Mouse (Mus musculus) left cerebral cortex, postnatal 4 days (tissue): ENCODE results near the gene Ins2. TPM values are rescaled to one million over a fixed set of nuclear protein-coding genes. Genes with fewer than 3 reads are reported as not detected.

Source experiments
- DNase-seq: peaks from one replicate; pipeline ENCODE4 v3.0.0-alpha.2; 2022
- intact Hi-C: fragments of 180-260 bp; cut with DNase I; formaldehyde crosslinking; loops from one replicate; pipeline ENCODE4 v1.15.1; 2025
- total RNA-seq, 2 experiments: library from RNA; stranded (reverse); gene quantifications; 2 replicates each; pipeline ENCODE4 v1.2.3; 2021

Gene Ins2
- total RNA-seq, 2 experiments from 2014 or later = not detected

DNA sequence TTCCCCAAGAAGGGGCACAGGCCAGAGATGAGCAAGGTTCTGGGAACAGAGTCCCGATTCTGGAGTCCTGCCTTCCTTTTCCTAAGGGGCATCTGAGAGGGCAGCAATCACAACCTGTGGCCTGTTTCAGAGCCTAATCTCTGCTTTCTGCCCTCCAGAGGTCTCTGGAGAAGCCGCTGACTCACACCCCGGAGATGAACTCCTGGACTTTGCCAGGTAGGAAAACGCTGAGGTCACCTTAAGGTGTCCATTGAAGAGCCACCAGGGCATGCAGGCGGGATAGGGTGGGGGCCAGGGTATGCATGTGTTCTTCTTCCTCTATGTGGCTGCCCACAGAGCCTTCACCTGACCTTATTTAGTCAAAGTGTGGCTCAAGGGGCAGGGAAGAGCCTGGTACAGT lies 77.8 kb downstream of the Ins2 start:
- no peak for DNase-seq
- intact Hi-C loops = no loop called here

DNA sequence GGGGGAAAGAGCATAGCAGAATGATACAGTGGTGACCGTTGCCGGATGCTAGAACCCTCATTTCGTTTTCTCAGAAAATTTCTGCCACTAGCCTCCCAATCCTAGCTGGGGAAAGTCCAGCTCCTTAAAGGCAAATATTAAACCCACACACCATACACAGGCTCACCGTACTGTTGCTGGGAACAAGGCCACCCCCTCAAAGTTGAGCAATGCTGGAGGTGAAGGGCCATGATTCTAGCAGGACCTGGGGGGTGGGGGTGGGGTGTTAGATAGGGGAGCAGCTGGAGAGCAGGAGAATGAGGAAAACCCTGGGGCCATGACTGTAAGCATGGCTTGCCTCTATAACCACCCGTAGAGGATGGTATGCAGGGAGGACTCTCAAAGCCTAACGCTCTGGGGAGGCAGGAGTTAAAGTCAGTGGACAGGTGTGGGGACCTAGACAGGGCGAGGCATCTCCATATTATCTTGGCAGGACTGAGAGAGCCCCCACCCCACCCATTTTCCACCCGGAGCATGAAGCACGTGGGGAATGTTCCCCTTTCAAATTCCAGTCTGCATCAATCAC lies 78.6 kb downstream of the Ins2 start:
- DNase-seq = no peak
- intact Hi-C loops = no loop called here

DNA sequence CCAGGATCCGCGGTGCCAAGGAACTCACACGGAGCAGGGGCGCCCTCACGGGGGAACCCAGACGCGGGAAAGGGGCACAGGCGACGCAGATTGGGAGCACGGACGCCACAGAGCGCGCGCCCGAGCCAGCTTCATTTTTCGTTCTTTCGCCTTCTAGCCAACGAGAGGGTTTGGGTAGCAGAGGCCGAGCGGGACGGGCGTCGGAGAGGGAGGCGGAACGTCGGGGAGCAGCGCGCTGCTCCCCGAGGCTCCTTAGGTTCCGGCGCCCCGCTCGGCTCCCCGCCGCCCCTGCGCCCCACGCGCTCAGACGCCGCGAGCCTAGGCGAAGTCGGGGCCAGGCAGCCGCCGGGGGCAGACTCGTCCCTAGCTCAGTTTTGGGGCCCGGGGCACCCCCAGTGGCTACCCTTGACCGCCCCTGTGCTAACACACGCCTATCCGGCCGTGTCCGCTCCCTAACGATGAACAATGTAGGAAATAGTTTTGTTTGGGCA lies 79.2 kb downstream of the Ins2 start:
- DNase-seq = no peak
- intact Hi-C loops = no loop called here

DNA sequence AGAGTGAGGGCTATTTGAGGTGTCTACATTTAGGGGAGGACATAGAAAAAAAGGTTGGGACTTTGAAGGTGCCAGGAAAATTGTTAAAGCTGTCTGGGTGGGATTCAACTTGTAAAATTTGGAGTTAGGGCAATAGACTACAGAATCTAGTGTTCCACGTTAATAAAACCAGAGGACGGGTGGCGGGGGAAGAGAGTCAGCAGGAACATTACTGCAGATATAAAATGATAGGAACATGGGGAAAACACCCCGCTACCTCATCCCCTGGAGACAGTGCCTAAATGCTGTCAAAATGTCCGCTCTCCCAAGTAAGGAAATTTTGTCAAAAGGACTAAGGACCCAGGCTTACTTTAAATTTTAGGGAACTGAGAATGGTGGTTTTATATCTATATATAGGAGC lies 80.0 kb downstream of the Ins2 start:
- intact Hi-C loops = no loop called here
- DNase-seq = no peak

DNA sequence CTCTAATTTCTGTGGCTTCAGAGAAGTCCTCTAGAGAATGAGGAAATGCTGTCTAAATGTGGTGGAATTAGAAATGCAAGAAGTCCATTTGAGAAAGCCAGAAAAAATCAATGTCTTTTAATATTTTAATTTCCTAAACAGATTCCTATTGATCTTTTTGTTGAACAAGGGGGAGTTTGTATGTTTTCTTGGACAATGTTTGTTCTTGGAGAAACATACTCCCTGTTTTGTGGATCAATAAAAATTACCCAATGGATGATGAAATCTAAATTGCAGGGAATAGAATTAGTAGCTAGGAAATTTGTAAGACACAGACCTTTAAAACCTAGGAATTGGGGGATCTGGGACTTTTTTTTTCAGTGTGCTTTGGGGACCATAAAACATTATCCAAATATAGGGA lies 81.4 kb downstream of the Ins2 start:
- intact Hi-C loops = no loop called here
- no peak for DNase-seq

DNA sequence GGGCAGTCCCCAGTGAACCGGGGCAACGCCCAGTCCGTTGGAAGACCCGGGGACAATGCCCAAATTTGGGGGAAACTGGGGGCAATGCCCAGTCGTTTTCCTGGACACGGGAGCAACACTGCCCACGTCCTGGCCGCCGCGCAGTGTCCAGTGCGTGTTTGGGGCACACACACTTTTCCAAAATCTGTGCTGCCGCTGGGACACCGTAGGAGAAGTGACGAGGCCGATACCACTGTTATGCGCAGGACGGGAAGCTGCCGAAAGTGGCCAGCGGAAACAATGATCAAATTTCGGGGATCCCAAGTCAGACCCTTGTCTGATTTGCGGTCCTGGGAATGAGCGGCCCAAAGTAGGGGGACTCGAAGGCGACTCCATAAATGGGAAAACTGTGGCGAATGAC lies 82.1 kb downstream of the Ins2 start:
- no peak for DNase-seq
- intact Hi-C loops = no loop called here

DNA sequence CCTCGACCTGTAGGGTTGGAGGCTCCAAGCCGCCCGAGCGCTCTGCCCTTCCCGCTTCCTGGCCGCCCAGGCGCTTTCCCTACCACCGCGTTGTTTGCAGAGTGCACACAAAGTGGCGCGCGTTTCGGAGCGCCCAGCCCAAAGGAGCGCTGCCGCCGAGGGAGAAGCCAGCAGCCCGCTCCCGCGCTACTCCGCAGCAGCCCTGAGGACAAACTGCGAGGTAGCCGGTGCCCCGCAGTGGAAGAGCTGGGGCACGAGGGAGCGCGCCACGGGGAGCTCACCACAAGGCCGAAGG lies 82.6 kb downstream of the Ins2 start:
- intact Hi-C loops = no loop called here

DNA sequence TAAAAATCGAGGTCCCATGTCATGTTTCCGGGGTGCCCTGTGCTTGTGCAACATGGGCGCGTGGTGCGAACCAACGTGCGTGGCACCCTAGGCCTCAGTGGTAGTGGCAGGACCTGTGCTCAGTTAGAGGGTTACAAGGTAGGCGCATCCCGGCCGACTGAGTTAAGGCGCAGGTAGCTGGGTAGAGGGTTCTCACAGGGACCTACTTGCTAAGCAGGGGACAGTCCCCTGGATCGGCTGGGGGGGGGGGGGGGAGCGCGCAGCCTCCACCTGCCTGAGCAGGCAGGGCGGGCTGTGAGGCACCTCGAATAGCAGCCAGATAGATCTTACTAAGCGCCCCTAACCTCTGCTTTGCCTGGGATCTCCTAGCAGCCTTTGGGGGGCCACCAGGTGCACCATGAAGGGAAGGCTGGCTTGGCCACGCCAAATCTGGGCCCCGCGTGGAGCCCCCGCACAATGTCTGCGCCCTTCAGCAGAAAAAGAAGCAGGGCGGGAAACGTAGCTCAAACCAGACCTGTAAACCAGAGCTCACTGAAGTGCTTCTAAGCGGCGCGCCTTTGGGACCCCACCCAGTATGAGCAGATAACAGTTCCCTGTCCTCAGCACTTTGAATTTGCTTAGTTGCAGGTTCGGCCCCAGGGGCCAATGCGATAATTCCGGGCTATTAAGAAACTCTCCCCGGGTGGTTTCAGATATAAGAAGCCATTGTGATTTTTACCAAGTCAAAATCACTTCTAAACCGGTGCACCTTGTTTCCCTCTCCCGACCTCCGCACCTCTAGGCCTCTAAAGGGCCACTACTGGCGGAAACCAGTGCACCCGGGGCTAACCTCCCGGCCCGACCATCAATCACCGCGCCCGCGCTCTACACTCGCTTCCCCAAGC lies 83.2 kb downstream of the Ins2 start:
- intact Hi-C loops = no loop called here
- no peak for DNase-seq

More for the DNA sequence above, 82.6 kb downstream of the Ins2 start:
- no peak for DNase-seq

DNA sequence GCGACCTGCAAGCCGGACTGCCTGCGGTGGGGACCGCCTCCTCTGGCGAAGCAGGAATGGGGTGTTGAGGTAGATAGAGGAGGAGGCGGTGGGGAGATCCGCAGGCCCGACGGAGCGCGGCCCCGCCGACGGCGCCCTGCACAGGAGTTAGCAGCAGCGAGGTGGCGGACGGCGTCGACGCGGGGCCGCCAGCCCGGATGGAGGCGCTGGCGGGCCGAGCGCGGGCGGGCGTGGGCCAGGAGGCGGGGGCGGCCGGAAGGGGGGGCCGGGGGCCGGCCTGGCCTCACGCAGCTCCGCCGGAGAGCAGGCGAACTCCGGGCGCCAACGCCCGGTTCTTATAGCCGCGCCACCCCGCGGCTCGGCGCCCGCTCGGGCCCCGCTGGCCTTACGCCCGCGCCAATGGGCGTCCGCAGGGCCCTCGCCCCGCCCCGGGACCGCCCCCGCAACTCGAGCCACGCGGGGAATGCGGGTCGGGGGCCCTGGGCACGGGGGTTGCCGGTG lies 84.0 kb downstream of the Ins2 start:
- intact Hi-C loops = no loop called here
- no peak for DNase-seq

DNA sequence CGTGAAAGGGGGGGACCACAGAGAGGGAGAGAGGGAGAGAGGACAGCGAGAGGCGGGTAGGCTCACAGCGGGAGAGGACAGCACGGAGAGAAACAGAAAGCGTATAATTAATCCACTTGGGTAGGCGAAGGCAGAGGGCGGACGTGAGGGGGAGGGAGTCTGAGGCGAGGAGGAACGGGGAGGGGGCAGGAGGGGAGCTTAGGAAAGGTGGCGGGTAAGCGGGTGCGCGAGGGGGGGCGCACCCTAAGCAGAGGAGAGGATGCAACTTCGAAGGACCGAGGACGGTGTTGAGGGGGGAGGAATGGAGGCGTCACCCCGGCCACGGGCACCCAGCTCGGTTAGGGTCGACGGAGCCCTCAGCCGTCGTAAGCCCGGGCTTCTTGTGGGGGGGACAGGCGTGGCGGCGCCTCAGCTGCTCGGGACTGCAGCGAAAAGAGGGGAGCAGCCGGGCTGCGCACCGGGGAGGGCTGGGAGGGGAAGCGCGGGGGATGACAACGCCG lies 84.5 kb downstream of the Ins2 start:
- intact Hi-C loops = no loop called here
- no peak for DNase-seq

DNA sequence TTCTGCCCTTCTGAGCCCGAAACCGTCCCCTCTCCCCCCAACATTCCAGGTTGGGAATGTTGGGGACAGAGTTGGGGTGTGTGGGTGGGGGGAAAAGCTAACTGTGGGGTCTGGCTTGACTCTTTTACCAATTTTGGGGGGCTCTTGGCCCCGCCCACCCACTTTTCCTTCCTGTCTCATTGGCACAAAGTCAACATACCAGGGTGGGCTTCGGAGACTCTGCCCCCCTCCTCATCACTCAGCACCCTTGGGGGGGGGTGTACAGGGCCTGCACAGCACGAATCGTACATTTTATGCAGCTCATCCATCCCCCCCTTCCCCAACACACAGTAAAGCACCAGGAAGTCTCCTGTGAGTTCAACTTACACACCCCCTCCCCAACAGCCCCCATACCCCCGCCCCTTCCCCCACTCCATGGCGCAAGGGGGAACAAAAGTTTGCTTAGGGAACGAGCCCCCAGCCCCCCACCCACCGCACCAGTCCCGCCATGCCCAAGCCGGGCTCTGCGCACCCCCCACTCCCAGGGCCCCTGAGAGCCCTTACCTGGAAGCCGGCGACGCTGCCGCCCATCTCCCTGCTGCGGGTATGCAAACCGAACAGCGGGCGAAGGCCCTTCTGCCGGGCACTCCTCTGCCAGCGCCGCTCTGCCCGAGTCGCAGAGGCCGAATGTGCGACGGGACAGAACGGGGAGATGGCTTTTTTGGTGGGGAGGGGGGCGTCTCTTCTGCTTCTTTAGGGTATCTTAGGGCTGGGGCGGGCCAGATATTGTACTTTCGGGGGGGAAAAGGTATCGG lies 85.2 kb downstream of the Ins2 start:
- intact Hi-C loops = no loop called here
- no peak for DNase-seq

DNA sequence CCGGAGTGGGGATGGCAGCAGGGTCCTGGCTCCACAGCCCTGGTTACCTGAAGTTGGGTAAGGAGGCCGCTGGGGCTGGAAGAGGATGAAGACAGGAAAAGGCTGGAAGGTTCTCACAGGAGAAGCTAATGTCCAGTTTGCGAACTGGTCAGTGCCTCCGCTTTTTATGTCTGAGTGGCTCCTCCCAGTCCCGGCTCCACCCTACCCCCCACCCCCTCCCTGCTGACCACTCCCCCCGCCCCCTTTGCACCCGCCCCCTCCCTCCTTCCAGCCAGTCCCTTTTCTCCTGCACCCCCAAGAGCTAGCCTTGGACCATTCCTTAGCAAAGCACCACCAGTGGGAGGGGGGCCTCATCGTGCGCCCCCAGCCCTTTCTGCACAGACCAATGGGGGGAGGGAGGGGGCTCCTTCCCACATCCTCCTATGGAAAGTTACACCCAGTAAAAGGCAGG lies 85.8 kb downstream of the Ins2 start:
- DNase-seq = no peak
- intact Hi-C loops = no loop called here

DNA sequence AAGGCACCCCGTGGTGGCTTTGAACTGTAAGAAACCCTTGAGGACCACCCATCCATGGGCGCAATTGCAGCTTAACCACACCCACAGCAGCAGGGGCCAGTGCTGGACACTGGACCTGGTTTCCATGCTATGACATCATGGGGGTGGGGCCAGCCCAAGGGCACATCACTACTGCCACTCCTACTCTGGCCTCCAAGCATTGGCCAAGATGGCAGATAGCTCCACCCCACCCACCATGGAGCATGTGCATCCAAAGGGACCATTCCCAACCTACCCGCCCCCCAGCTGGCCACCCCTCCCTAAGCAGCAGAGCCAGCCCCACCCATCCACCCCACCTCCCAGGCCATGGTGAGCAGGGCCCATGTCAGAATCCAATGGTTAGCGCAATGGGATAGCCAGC lies 87.1 kb downstream of the Ins2 start:
- DNase-seq = no peak
- intact Hi-C loops = no loop called here

DNA sequence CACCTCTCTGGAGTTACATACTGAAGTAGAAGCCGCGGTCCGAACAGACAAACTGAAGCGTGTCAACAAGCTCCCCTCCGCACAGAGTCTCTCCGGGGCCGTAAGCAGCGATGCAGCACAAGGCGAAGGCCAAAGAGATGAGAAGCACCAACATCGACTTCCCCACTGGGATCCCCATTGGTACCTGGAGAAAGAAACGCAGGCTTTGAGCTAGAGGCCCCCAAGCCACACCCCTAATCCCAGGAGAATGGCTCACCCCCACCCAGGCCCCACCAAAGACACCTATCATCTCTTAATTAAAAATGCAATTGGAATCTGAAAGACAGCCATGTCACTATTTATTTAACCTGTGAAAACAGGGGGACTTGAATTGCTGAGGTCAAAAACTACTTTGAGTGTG lies 87.5 kb downstream of the Ins2 start:
- intact Hi-C loops = no loop called here
- DNase-seq = no peak

DNA sequence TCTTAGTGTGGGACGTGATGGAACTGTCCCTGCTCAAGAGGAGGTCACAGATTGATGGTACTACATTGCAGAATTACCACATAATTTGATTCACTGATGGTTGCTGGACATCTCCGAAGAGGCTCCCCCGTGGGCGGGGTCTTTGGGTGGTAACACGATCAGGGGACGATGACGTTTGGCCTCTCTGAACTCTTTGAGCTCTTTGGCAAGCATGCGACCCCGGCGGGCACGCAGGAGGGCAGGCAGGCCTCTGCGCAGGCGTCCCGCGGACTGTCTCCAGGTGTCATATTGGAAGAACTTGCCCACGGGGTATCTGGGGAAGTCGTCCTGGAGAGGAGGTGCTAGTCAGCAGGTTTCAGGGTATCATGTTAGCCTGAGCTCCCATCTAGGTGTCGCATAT lies 89.5 kb downstream of the Ins2 start:
- DNase-seq = no peak
- intact Hi-C loops = no loop called here

DNA sequence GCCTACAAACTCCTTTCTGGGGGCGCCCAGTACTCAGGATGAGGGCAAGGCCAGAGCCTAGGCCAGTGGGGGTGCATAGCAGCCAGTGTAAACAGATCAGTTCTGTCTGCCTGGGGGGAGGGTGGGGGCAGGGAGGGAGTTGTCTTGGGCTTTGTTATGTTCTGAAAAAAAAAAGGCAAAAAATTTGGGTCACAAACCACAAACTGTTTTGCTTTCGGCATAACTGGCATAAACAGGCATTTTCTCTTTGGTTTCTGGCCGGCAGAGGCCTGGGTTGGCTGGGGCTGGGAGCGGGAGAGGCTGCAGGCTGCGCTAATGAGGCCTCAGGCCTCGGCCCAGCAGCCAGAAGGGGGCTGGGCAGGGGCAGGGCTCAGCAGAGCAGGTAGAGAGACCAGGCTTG lies 96.5 kb downstream of the Ins2 start:
- intact Hi-C loops = no loop called here

DNA sequence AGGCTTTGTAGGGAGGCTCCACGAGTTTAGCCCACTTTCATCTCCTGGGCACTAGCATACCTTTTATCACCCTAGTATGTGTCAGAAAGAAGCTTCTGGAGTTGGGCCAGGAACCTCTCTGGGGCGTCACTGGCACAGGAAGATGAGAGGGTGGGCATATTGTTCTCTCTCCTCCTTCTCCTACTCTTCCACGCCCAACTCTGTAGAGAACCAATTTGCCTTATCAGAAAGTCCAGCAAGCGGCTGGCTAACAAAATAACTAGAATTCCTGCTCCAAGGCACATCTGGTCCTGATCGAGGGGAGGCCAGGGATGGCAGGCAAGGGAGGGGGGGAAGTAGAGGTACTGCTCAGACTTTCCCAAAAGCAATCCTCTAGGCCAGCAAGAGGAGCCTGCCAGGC lies 98.1 kb downstream of the Ins2 start:
- no peak for DNase-seq
- intact Hi-C loops = no loop called here

More for the DNA sequence above, 96.5 kb downstream of the Ins2 start:
- DNase-seq = no peak

DNA sequence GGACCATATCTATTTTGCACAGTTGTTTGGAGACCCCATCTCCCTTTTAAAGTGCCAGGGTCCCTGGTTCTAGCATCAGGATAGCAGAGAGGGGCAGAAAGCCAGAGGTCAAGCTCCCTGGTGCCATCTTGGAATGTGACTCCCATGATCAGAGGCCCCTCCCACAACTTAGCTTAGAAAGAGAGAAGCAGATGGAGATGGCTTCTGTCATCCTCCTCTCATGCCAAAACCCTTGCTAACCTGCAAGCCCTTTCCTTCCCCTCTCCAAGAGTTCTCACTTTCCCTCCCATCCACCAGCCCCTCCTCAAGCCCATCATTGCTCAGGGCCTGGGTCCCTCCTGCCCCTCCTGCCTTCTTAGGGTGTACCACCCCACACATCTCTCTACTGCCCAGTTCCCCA lies 107.0 kb downstream of the Ins2 start:
- intact Hi-C loops = no loop called here
- DNase-seq = no peak

DNA sequence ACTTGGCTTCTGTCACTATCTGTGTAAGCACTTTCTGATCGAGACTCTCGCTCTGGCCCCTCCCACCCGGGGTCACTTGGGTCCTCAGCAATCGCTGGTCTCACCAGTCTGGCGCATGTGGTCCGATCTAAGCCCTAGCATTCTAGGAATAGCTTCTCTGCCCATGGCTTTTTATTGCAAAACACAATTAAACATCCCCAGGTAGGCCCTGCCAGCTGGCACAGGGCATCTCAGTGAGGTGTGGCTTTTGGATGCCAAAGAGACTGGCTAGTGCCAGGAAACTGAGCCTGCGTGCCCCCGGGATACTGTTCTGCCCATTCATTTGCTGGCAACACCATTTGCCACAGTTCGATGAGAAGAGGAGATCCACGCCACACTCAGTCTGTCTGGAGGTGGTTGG lies 112.5 kb downstream of the Ins2 start:
- peak; percentile 60 for DNase-seq
- intact Hi-C loops = no loop called here

DNA sequence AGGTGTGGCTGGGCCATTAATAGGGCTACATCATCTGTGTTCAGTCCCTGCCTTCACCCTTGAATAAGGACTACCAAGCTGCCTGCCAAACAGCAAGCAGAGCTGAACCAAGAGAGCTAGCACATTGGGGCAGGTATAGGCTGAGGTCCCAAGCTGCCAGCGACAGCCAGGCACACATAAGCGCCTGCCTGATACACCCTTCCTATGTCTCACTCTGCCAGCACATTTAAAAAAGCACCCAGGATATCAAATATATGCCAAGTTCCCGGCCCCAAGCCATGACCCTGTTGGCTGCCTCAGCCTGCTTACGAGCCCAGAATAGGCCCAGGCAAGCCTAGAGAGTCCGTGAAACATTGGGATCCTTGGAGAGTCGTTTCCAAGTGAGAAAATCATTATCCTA lies 113.4 kb downstream of the Ins2 start:
- intact Hi-C loops = no loop called here
- DNase-seq = no peak
